Mouse (Mus musculus): ENCODE measurements around the gene Ybx3.

GRCm38 (mm10) chr6:131404260-131404659 is 16.0 kb upstream of the Ybx3 start:
- TF ChIP-seq CTCF (IDR thresholded peaks at IDR 0.05; ENCODE audit: extremely low read depth, insufficient read depth, low read length) (no peak), POLR2A (IDR thresholded peaks at IDR 0.05; ENCODE audit: extremely low read depth, insufficient read depth, low read length) (no peak)
